Mouse (Mus musculus): ENCODE data around the gene P2ry10b.

The P2ry10b gene

GRCm38 (mm10) chrX:107148681-107149080, at the start of gene P2ry10b:
Gene P2ry10b, plus strand, starts transcription at chrX:107148927.
- in situ Hi-C loops (cut with MboI, MseI) = loop anchor here (10.0 kb wide), 1 partner anchor 64 kb away; the partner anchor contains the start of gene P2ry10

- in situ Hi-C loops (cut with MboI, MseI) = no loop called here
Measured at GRCm38 (mm10) chrX:107116333-107116732, 32.4 kb upstream of the P2ry10b start.

- in situ Hi-C loops (cut with MboI, MseI) = no loop called here
Measured at GRCm38 (mm10) chrX:107116987-107117386, 31.7 kb upstream of the P2ry10b start.

- in situ Hi-C loops (cut with MboI, MseI) = loop anchor here (10.0 kb wide), 1 partner anchor 58 kb away; the partner anchor contains the start of gene P2ry10
Measured at GRCm38 (mm10) chrX:107143184-107143583, 5.5 kb upstream of the P2ry10b start.

GRCm38 (mm10) chrX:107143930-107144329, 4.8 kb upstream of the P2ry10b start:
- in situ Hi-C loops (cut with MboI, MseI) = loop anchor here (10.0 kb wide), 1 partner anchor 59 kb away; the partner anchor contains the start of gene P2ry10

- in situ Hi-C loops (cut with MboI, MseI) = loop anchor here (10.0 kb wide), 1 partner anchor 65 kb away; the partner anchor contains the start of gene P2ry10
Measured at GRCm38 (mm10) chrX:107149391-107149993, 765 bp downstream of the P2ry10b start.

- in situ Hi-C loops (cut with MboI, MseI) = no loop called here
Measured at GRCm38 (mm10) chrX:107150027-107150426, 1.3 kb downstream of the P2ry10b start.

- in situ Hi-C loops (cut with MboI, MseI) = no loop called here
Measured at GRCm38 (mm10) chrX:107150752-107151515, 2.2 kb downstream of the P2ry10b start.

GRCm38 (mm10) chrX:107156021-107156420, 7.3 kb downstream of the P2ry10b start:
- in situ Hi-C loops (cut with MboI, MseI) = no loop called here

- in situ Hi-C loops (cut with MboI, MseI) = no loop called here
Measured at GRCm38 (mm10) chrX:107160496-107160895, 11.8 kb downstream of the P2ry10b start.

GRCm38 (mm10) chrX:107168281-107168680, 19.6 kb downstream of the P2ry10b start:
- in situ Hi-C loops (cut with MboI, MseI) = no loop called here

- in situ Hi-C loops (cut with MboI, MseI) = no loop called here
Measured at GRCm38 (mm10) chrX:107169128-107169527, 20.4 kb downstream of the P2ry10b start.

- in situ Hi-C loops (cut with MboI, MseI) = loop anchor here (10.0 kb wide), 1 partner anchor 384 kb away; no protein-coding TSS in a partner anchor
Measured at GRCm38 (mm10) chrX:107178742-107179141, 30.0 kb downstream of the P2ry10b start.

- in situ Hi-C loops (cut with MboI, MseI) = no loop called here
Measured at GRCm38 (mm10) chrX:107217577-107218090, 68.9 kb downstream of the P2ry10b start.
